Mouse (Mus musculus): ENCODE results near the gene Rpl39.
"Not testable (repeated sequence)": the region's sequence is repeated elsewhere in the genome, so short reads cannot be mapped to it uniquely, and the experiment has no call there.

The Rpl39 gene

GRCm38 (mm10) chrX:37084927-37085660 is at the start of gene Rpl39:
Rpl39 (minus strand) TSS chrX:37085402.
- peak; percentile 99 for DNase-seq

GRCm38 (mm10) chrX:37126671-37127358 is 41.6 kb upstream of the Rpl39 start, which contains the start of gene Nkap:
Nkap (plus strand) TSS chrX:37126795.
- DNase-seq, result peak; percentile 95

GRCm38 (mm10) chrX:37125511-37125910 is 40.3 kb upstream of the Rpl39 start:
- DNase-seq, result no peak

GRCm38 (mm10) chrX:37120212-37120611 is 35.0 kb upstream of the Rpl39 start:
- no peak for DNase-seq

GRCm38 (mm10) chrX:37119585-37119984 is 34.4 kb upstream of the Rpl39 start:
- DNase-seq, result no peak

GRCm38 (mm10) chrX:37117085-37117484 is 31.9 kb upstream of the Rpl39 start:
- DNase-seq, result no peak

GRCm38 (mm10) chrX:37110881-37111193 is 25.6 kb upstream of the Rpl39 start:
- no peak for DNase-seq

GRCm38 (mm10) chrX:37110193-37110880 is 25.1 kb upstream of the Rpl39 start, which contains the start of gene Upf3b:
Upf3b (minus strand) TSS chrX:37110322.
- peak; percentile 100 for DNase-seq

- no peak for DNase-seq
These were observed 24.5 kb upstream of the Rpl39 start for GRCm38 (mm10) chrX:37109526-37110192.

GRCm38 (mm10) chrX:37103826-37104225 is 18.6 kb upstream of the Rpl39 start:
- peak; percentile 69 for DNase-seq

GRCm38 (mm10) chrX:37098681-37099080 is 13.5 kb upstream of the Rpl39 start:
- no peak for DNase-seq

- DNase-seq, result no peak
These were observed 10.0 kb upstream of the Rpl39 start for GRCm38 (mm10) chrX:37095106-37095768.

- peak; percentile 34 for DNase-seq
These were observed 6.3 kb upstream of the Rpl39 start for GRCm38 (mm10) chrX:37091457-37091856.

- DNase-seq, result peak; percentile 3
These were observed 3.6 kb upstream of the Rpl39 start for GRCm38 (mm10) chrX:37088778-37089177.

- DNase-seq, result no peak
These were observed 463 bp upstream of the Rpl39 start for GRCm38 (mm10) chrX:37085665-37086064.

- DNase-seq, result no peak
These were observed 780 bp downstream of the Rpl39 start for GRCm38 (mm10) chrX:37084318-37084926.

- DNase-seq, result no peak
These were observed 4.0 kb downstream of the Rpl39 start for GRCm38 (mm10) chrX:37081194-37081593.

GRCm38 (mm10) chrX:37080345-37080744 is 4.9 kb downstream of the Rpl39 start:
- DNase-seq, result not testable (repeated sequence)

- peak; percentile 9 for DNase-seq
These were observed 8.6 kb downstream of the Rpl39 start for GRCm38 (mm10) chrX:37076651-37077050.

- DNase-seq, result peak; percentile 48
These were observed 10.8 kb downstream of the Rpl39 start for GRCm38 (mm10) chrX:37074262-37074892.

GRCm38 (mm10) chrX:37068766-37069165 is 16.4 kb downstream of the Rpl39 start:
- peak; percentile 31 for DNase-seq

- peak; percentile 72 for DNase-seq
These were observed 17.9 kb downstream of the Rpl39 start for GRCm38 (mm10) chrX:37067299-37067698.

Data from heart, adult 11 months (tissue).